Mouse (Mus musculus) bone marrow, adult 2 months (tissue): ENCODE results near the gene Pkmyt1. TPM values are rescaled to one million over a fixed set of nuclear protein-coding genes. Genes with fewer than 3 reads are reported as not detected.

Experiments used
- H3K27ac ChIP-seq: fragments of 200-500 bp; 2 replicates; pipeline ENCODE4 v1.5.1; 2012; ENCODE audit warnings: low read depth, mild to moderate bottlenecking, control low read depth, inconsistent platforms, low read length; ENCODE audit not compliant: control insufficient read depth, poor library complexity, insufficient read depth
- H3K4me1 ChIP-seq: fragments of 200-500 bp; 2 replicates; pipeline ENCODE4 v1.6.1; 2011; ENCODE audit warnings: low read length; ENCODE audit not compliant: control insufficient read depth, insufficient read depth
- H3K4me3 ChIP-seq: fragments of 200-500 bp; replicated peaks from 2 replicates; pipeline ENCODE3; 2011; ENCODE audit warnings: mild to moderate bottlenecking, low read depth, low read length, control low read depth; ENCODE audit not compliant: control insufficient read depth
- CTCF ChIP-seq: fragments of 200-500 bp; IDR thresholded peaks from 2 replicates; pipeline ENCODE4 v1.5.1; 2011; ENCODE audit warnings: low read length, control low read depth; ENCODE audit not compliant: control insufficient read depth, insufficient read depth
- POLR2A ChIP-seq: fragments of 200-500 bp; IDR thresholded peaks from 2 replicates; pipeline ENCODE4 v1.6.1; 2011; ENCODE audit warnings: low read depth, mild to moderate bottlenecking, control low read depth, low read length, borderline replicate concordance; ENCODE audit not compliant: control insufficient read depth
- WGBS: fragments of 180-500 bp; shearing (Covaris S2); methylation state at CpG from one replicate; pipeline ENCODE4 v1.1.7; 2018; 5-methylcytosine and 5-hydroxymethylcytosine counted together
- polyA plus RNA-seq: library from polyadenylated mRNA; stranded (reverse); fragments of >200 nt; gene quantifications from 2 replicates; pipeline ENCODE4 v1.2.4, GENCODE M21; 2011; ENCODE audit warnings: low replicate concordance; ENCODE audit not compliant: missing spikeins, insufficient read depth, insufficient read length

Gene Pkmyt1
- polyA plus RNA-seq, 1 experiment: 85.5 TPM

DNA sequence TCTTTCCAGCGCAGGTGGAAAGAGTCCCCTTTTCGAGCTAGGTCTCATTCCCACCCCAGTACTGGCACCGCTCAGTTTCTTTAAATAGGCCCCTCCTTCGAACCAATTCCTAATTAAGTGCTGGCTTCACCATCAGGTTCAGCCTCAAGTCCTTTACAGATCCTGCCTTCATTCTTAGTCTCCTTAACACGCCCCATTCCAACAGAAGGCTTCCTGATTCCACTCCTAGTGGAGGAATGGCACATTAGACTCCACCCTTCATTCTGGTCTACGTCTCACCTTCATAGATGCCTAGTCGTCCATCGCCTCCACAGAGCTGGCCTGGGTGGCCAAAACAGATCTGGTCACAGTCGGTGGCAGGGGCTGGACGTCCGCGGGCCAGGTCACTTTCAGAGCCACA, 16.8 kb downstream of the Pkmyt1 start:
- TF ChIP-seq POLR2A (no peak), CTCF (no peak)
- Histone ChIP-seq H3K4me3 (no peak overlapping the region), H3K27ac (no peak overlapping the region), H3K4me1 (peaks cover 5% of the 10 kb centered on the region)
- 70% methylated on average over 12 of the region's 12 CpGs for WGBS

DNA sequence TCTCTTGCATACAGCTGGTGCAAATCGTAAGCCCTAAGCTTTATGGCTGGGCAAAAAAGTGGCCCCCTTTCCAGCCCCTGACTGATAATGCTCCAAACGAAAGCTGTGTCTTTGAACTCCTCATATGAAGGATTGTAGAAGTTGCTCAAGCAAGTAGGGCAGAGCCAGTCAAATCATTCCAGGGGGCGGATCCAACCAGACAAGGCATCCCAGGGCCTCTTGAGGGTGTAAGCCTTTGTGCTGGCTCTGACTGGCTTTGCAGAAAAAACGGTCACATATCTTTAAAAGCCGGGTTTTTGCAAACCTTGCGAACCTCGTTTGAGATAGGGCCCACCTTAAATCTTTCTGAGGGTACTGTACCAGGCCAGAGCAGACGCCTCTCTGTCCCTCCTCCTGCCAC, 17.9 kb downstream of the Pkmyt1 start:
- TF ChIP-seq CTCF: no peak
- no peak for TF ChIP-seq POLR2A
- H3K4me3 ChIP-seq: no peak overlapping the region
- 55% methylated on average over 8 of the region's 8 CpGs for WGBS
- H3K4me1 ChIP-seq: peaks cover 9% of the 10 kb centered on the region
- H3K27ac ChIP-seq: no peak overlapping the region

DNA sequence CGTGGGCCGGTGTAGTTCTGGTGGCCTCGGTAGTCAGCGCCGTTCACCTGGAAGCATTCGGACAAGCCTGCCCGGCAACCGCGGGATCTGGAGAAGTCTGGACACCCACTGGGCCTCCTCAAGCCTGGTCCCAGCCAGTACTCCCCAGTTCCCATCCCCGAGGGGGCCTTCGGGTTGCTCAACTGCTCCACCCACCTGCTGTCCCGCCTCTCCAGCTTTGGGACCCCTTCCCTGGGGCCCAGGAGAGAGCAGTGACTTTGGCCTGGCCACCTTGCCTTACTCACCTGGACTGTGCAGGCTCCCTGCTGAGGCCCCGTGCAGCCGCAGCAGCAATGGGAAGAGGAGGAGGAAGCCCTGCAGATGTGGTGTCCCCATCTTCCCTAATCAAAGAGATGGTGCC, 18.5 kb downstream of the Pkmyt1 start:
- TF ChIP-seq CTCF (no peak), POLR2A (no peak)
- WGBS: 17% methylated on average over 14 of the region's 14 CpGs

DNA sequence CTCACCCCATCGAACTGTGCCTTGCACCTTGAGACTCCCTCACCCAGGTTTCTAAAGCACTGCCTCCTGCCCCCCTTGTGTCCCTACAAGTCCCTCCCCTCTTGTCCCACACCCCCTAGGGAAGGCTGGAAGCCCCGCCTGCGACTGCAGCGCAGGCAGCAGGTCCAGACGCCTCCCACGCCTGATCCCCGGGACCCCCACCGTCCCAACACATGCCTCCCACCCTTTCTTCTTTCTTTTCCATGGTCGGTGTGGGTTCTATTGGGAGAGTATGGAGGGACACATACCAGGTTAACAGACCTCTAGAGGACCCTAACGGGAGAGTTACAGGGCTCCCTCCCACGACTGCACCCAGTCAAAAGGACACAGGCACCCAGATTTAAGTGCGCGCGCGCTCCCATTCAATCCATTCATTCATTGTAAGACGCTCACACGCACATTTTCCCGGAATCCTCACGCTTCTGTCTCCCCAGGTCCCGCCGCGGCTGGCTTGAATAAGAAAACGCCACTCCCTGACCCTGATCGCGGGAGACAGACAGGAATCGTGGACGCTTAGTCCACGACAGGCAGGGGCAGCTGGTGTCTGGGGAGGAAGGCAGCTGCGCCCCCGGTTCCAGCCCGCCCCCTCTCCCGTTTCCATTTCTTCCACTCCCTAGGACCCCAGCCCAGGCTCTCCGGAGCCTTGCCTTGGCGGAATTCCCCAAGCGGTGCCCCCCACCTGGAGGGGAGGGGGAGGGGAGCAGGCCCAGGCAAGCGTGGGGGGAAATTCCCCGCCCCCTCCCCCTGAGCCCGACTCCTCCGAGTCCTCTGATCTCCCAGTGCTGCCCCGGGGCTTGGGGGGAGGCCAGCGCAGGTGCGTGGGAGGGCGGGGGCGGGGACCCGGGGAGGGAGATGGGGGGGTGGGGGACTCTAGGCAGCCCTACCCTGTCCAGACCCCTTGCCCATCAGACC, 19.4 kb downstream of the Pkmyt1 start, which contains the start of gene Kremen2:
TSS of gene Kremen2 (minus strand) at position 533 of the 951 bp plus-strand sequence.
- TF ChIP-seq CTCF (no peak), POLR2A (no peak)
- Histone ChIP-seq H3K4me3 (no peak within 1 kb of the TSS), H3K27ac (no peak within 1 kb of the TSS), H3K4me1 (peaks cover 9% of the 10 kb centered on the region; the same call in 1 of the 2 replicates)
- 6% methylated on average over 45 of the region's 45 CpGs for WGBS

More for the DNA sequence above, 18.5 kb downstream of the Pkmyt1 start:
- Histone ChIP-seq H3K27ac (no peak overlapping the region), H3K4me3 (no peak overlapping the region), H3K4me1 (peaks cover 9% of the 10 kb centered on the region)

- WGBS: 29% methylated on average over 12 of the region's 12 CpGs
- Histone ChIP-seq H3K4me1 (peaks cover 8% of the 10 kb centered on the region; the same call in 1 of the 2 replicates), H3K27ac (no peak overlapping the region), H3K4me3 (no peak overlapping the region)
- TF ChIP-seq CTCF (no peak), POLR2A (no peak)
Observed at GRCm38 (mm10) chr17:23746311-23746710, 20.2 kb downstream of the Pkmyt1 start.

GRCm38 (mm10) chr17:23746767-23747166, 20.6 kb downstream of the Pkmyt1 start:
- Histone ChIP-seq H3K27ac (no peak overlapping the region), H3K4me3 (no peak overlapping the region), H3K4me1 (peaks cover 8% of the 10 kb centered on the region; the same call in 1 of the 2 replicates)
- 53% methylated on average over 3 of the region's 3 CpGs for WGBS
- no peak for TF ChIP-seq CTCF
- no peak for TF ChIP-seq POLR2A

DNA sequence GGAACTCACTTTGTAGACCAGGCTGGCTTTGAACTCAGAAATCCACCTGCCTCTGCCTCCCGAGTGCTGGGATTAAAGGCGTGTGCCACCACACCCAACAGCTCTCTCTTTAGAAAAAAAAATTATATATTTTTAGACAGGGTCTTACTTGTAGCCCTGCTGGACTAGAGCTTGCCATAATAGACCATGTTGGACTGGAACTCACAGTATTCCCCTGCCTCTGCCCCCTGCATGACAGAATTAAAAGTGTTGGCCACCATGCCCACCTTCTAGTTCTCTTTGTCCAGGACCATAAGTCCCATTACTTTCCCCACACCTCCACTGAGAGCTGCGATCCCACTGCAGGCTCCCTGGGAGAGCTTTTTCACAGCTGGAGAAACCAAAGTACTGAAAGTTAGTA, 21.3 kb downstream of the Pkmyt1 start:
- H3K27ac ChIP-seq: no peak overlapping the region
- 72% methylated on average over 3 of the region's 3 CpGs for WGBS
- H3K4me1 ChIP-seq: peaks cover 8% of the 10 kb centered on the region; the same call in 1 of the 2 replicates
- H3K4me3 ChIP-seq: no peak overlapping the region
- TF ChIP-seq POLR2A: no peak

DNA sequence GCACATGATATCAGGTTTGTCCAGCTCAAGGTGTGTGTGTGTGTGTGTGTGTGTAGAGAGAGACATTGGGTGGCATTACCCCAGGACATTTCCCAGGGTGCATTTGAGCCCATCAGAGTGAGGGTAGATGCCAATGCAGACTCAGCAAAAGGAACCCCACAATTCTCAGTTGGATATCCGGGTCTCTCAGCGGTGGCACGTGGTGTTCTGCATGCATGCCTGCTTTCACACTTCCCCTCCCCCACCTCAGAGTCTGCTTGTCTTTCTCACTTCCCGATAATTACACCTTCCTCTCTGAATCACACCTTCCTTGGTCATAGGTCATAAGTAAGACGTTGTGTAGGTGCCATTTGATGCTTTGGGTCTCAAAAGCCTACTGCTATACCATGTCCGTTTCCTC, 21.9 kb downstream of the Pkmyt1 start:
- no peak overlapping the region for H3K27ac ChIP-seq
- WGBS: 15% methylated on average over 6 of the region's 6 CpGs
- TF ChIP-seq CTCF (no peak), POLR2A (no peak)
- H3K4me3 ChIP-seq: no peak overlapping the region
- H3K4me1 ChIP-seq: peaks cover 8% of the 10 kb centered on the region; the same call in 1 of the 2 replicates
